Mouse (Mus musculus) neural tube, embryonic 15.5 days (tissue): Measurements from ENCODE around the gene Opa3. TPM values are rescaled to one million over a fixed set of nuclear protein-coding genes. Genes with fewer than 3 reads are reported as not detected.
A peak's percentile ranks its signal among the peaks of the same experiment; 100 is the strongest.

Experiments used
- ATAC-seq: fragments of 200-750 bp; cut with Nextera tagmentation; 2 replicates; pipeline ENCODE4 v1.8.0; 2017; ENCODE audit warnings: mild to moderate bottlenecking, moderate TSS enrichment, moderate library complexity; ENCODE audit not compliant: low FRiP score
- H3K27ac ChIP-seq: fragments of 300-500 bp; sonication (generic); replicated peaks from 2 replicates; pipeline ENCODE4 v1.5.1; 2015; ENCODE audit warnings: mild to moderate bottlenecking, inconsistent platforms
- H3K27me3 ChIP-seq: fragments of 300-500 bp; sonication (generic); replicated peaks from 2 replicates; pipeline ENCODE4 v1.6.1; 2015; ENCODE audit warnings: inconsistent platforms
- H3K36me3 ChIP-seq: fragments of 300-500 bp; sonication (generic); 2 replicates; pipeline ENCODE4 v1.6.1; 2015; ENCODE audit warnings: inconsistent platforms
- H3K4me1 ChIP-seq: fragments of 300-500 bp; sonication (generic); 2 replicates; pipeline ENCODE4 v1.6.1; 2015; ENCODE audit warnings: inconsistent platforms
- H3K4me2 ChIP-seq: fragments of 300-500 bp; sonication (generic); 2 replicates; pipeline ENCODE4 v1.6.1; 2015; ENCODE audit warnings: inconsistent platforms, mild to moderate bottlenecking, moderate library complexity
- H3K4me3 ChIP-seq: fragments of 300-500 bp; sonication (generic); replicated peaks from 2 replicates; pipeline ENCODE4 v1.5.1; 2015; ENCODE audit warnings: mild to moderate bottlenecking, inconsistent platforms
- H3K9ac ChIP-seq: fragments of 300-500 bp; sonication (generic); replicated peaks from 2 replicates; pipeline ENCODE4 v1.6.1; 2015; ENCODE audit warnings: mild to moderate bottlenecking, inconsistent platforms
- H3K9me3 ChIP-seq: fragments of 300-500 bp; sonication (generic); replicated peaks from 2 replicates; pipeline ENCODE4 v1.6.1; 2016; ENCODE audit warnings: inconsistent platforms
- WGBS: fragments of 180-500 bp; shearing (Covaris S2); methylation state at CpG from one replicate; pipeline ENCODE4 v1.1.7; 2015; ENCODE audit warnings: mixed read lengths; 5-methylcytosine and 5-hydroxymethylcytosine counted together
- polyA plus RNA-seq: library from polyadenylated mRNA; unstranded; fragments of >200 nt; fragmentation: Nextera tagmentation; extraction: Ambion mirVana; gene quantifications from 2 replicates; pipeline ENCODE4 v1.2.1, GENCODE M21; 2015

The Opa3 gene
- polyA plus RNA-seq, 1 experiment from 2014 or later: 37.9 TPM

- H3K9ac ChIP-seq: no peak overlapping the region
- no peaks in the 10 kb centered on the region for H3K27me3 ChIP-seq
- H3K4me3 ChIP-seq: no peak overlapping the region
- no peak overlapping the region for H3K4me2 ChIP-seq
- peaks cover 64% of the 10 kb centered on the region for H3K36me3 ChIP-seq
- no peaks in the 10 kb centered on the region for H3K9me3 ChIP-seq
- 53% methylated on average over 15 of the region's 15 CpGs for WGBS
- ATAC-seq: no peak
- no peaks in the 10 kb centered on the region for H3K4me1 ChIP-seq
- H3K27ac ChIP-seq: no peak overlapping the region
Measured at GRCm38 (mm10) chr7:19202065-19202850, 25.9 kb upstream of the Opa3 start.

GRCm38 (mm10) chr7:19208201-19208910 is 19.8 kb upstream of the Opa3 start:
- H3K4me2 ChIP-seq: no peak overlapping the region
- peaks cover 13% of the 10 kb centered on the region for H3K4me1 ChIP-seq
- H3K27ac ChIP-seq: no peak overlapping the region
- no peak for ATAC-seq
- H3K36me3 ChIP-seq: peaks cover 26% of the 10 kb centered on the region
- no peak overlapping the region for H3K4me3 ChIP-seq
- peaks cover 12% of the 10 kb centered on the region; the same call in 1 of the 2 replicates for H3K27me3 ChIP-seq
- WGBS: 84% methylated on average over 13 of the region's 13 CpGs
- no peaks in the 10 kb centered on the region for H3K9me3 ChIP-seq
- H3K9ac ChIP-seq: no peak overlapping the region

GRCm38 (mm10) chr7:19208944-19209472 is 19.1 kb upstream of the Opa3 start:
- H3K9ac ChIP-seq: no peak overlapping the region
- H3K27ac ChIP-seq: no peak overlapping the region
- peaks cover 22% of the 10 kb centered on the region for H3K36me3 ChIP-seq
- H3K4me1 ChIP-seq: peaks cover 13% of the 10 kb centered on the region
- H3K27me3 ChIP-seq: peaks cover 12% of the 10 kb centered on the region; the same call in 1 of the 2 replicates
- no peak for ATAC-seq
- WGBS: 59% methylated on average over 7 of the region's 7 CpGs
- no peak overlapping the region for H3K4me3 ChIP-seq
- H3K9me3 ChIP-seq: no peaks in the 10 kb centered on the region
- no peak overlapping the region for H3K4me2 ChIP-seq

GRCm38 (mm10) chr7:19209494-19209893 is 18.6 kb upstream of the Opa3 start:
- no peaks in the 10 kb centered on the region for H3K9me3 ChIP-seq
- WGBS: 81% methylated on average over 4 of the region's 4 CpGs
- peaks cover 13% of the 10 kb centered on the region for H3K4me1 ChIP-seq
- H3K27ac ChIP-seq: no peak overlapping the region
- H3K4me3 ChIP-seq: no peak overlapping the region
- H3K4me2 ChIP-seq: no peak overlapping the region
- H3K36me3 ChIP-seq: peaks cover 17% of the 10 kb centered on the region
- no peak overlapping the region for H3K9ac ChIP-seq
- H3K27me3 ChIP-seq: peaks cover 12% of the 10 kb centered on the region; the same call in 1 of the 2 replicates
- no peak for ATAC-seq

- H3K9me3 ChIP-seq: no peaks in the 10 kb centered on the region
- no peak for ATAC-seq
- H3K36me3 ChIP-seq: peaks cover 12% of the 10 kb centered on the region; the same call in 1 of the 2 replicates
- no peak overlapping the region for H3K27ac ChIP-seq
- H3K27me3 ChIP-seq: peaks cover 12% of the 10 kb centered on the region; the same call in 1 of the 2 replicates
- H3K9ac ChIP-seq: no peak overlapping the region
- no peak overlapping the region for H3K4me3 ChIP-seq
- 92% methylated on average over 5 of the region's 5 CpGs for WGBS
- peaks cover 13% of the 10 kb centered on the region for H3K4me1 ChIP-seq
- H3K4me2 ChIP-seq: no peak overlapping the region
Measured at GRCm38 (mm10) chr7:19210010-19210409, 18.1 kb upstream of the Opa3 start.

GRCm38 (mm10) chr7:19211041-19211675 is 17.0 kb upstream of the Opa3 start:
- no peak overlapping the region for H3K4me3 ChIP-seq
- H3K27me3 ChIP-seq: peaks cover 12% of the 10 kb centered on the region; the same call in 1 of the 2 replicates
- H3K4me2 ChIP-seq: no peak overlapping the region
- H3K9me3 ChIP-seq: no peaks in the 10 kb centered on the region
- peaks cover 13% of the 10 kb centered on the region for H3K4me1 ChIP-seq
- H3K36me3 ChIP-seq: peaks cover under 1% of the 10 kb centered on the region; the same call in 1 of the 2 replicates
- 47% methylated on average over 5 of the region's 5 CpGs for WGBS
- no peak overlapping the region for H3K9ac ChIP-seq
- ATAC-seq: no peak
- no peak overlapping the region for H3K27ac ChIP-seq

- peak within 1 kb of the TSS; percentile 91 for H3K4me2 ChIP-seq
- peak; percentile 75 for ATAC-seq
- no peak within 1 kb of the TSS for H3K27ac ChIP-seq
- H3K4me3 ChIP-seq: peak within 1 kb of the TSS; percentile 51
- H3K36me3 ChIP-seq: no peaks in the 10 kb centered on the region
- H3K27me3 ChIP-seq: peaks cover 15% of the 10 kb centered on the region; the same call in 1 of the 2 replicates
- 2% methylated on average over 28 of the region's 30 CpGs for WGBS
- peaks cover 13% of the 10 kb centered on the region for H3K4me1 ChIP-seq
- H3K9ac ChIP-seq: peak within 1 kb of the TSS; percentile 52
- no peaks in the 10 kb centered on the region for H3K9me3 ChIP-seq
Measured at GRCm38 (mm10) chr7:19211996-19212755, 16.0 kb upstream of the Opa3 start, which contains the start of gene Gpr4. TSS of gene Gpr4 (plus strand) at chr7:19212538.

- no peaks in the 10 kb centered on the region for H3K36me3 ChIP-seq
- no peaks in the 10 kb centered on the region for H3K9me3 ChIP-seq
- H3K27ac ChIP-seq: no peak overlapping the region
- peaks cover 15% of the 10 kb centered on the region; the same call in 1 of the 2 replicates for H3K27me3 ChIP-seq
- peaks cover 13% of the 10 kb centered on the region for H3K4me1 ChIP-seq
- peak overlapping the region; percentile 91 for H3K4me2 ChIP-seq
- 59% methylated on average over 2 of the region's 2 CpGs for WGBS
- no peak for ATAC-seq
- no peak overlapping the region for H3K9ac ChIP-seq
- H3K4me3 ChIP-seq: peak overlapping the region; percentile 51
Measured at GRCm38 (mm10) chr7:19213385-19213784, 14.7 kb upstream of the Opa3 start.

- Histone ChIP-seq H3K9me3 (no peaks in the 10 kb centered on the region), H3K27me3 (peaks cover 15% of the 10 kb centered on the region; the same call in 1 of the 2 replicates), H3K4me3 (no peak overlapping the region), H3K4me1 (peaks cover 13% of the 10 kb centered on the region), H3K4me2 (no peak overlapping the region), H3K9ac (no peak overlapping the region), H3K27ac (no peak overlapping the region), H3K36me3 (no peaks in the 10 kb centered on the region)
- WGBS: 73% methylated on average over 7 of the region's 7 CpGs
- no peak for ATAC-seq
Measured at GRCm38 (mm10) chr7:19214369-19214768, 13.8 kb upstream of the Opa3 start.

GRCm38 (mm10) chr7:19214940-19215339 is 13.2 kb upstream of the Opa3 start:
- H3K9me3 ChIP-seq: no peaks in the 10 kb centered on the region
- H3K4me1 ChIP-seq: peaks cover 13% of the 10 kb centered on the region
- 70% methylated on average over 9 of the region's 9 CpGs for WGBS
- no peak overlapping the region for H3K9ac ChIP-seq
- H3K27ac ChIP-seq: no peak overlapping the region
- peaks cover 15% of the 10 kb centered on the region; the same call in 1 of the 2 replicates for H3K27me3 ChIP-seq
- ATAC-seq: no peak
- no peak overlapping the region for H3K4me3 ChIP-seq
- no peak overlapping the region for H3K4me2 ChIP-seq
- no peaks in the 10 kb centered on the region for H3K36me3 ChIP-seq

GRCm38 (mm10) chr7:19217492-19217891 is 10.6 kb upstream of the Opa3 start:
- WGBS: 64% methylated on average over 5 of the region's 5 CpGs
- Histone ChIP-seq H3K4me1 (peaks cover 1% of the 10 kb centered on the region), H3K27ac (no peak overlapping the region), H3K4me2 (no peak overlapping the region), H3K9ac (no peak overlapping the region), H3K9me3 (no peaks in the 10 kb centered on the region), H3K27me3 (0 out of 2 replicates have a peak, but pooled peaks cover 8% of the 10 kb centered on the region), H3K36me3 (no peaks in the 10 kb centered on the region), H3K4me3 (no peak overlapping the region)
- no peak for ATAC-seq
